Mouse (Mus musculus) common myeloid progenitor, adult 5-6 weeks (primary cell): Measurements from ENCODE around the gene Tanc2. TPM values are rescaled to one million over a fixed set of nuclear protein-coding genes. Genes with fewer than 3 reads are reported as not detected.

Experiments used
- ATAC-seq: replicated peaks from 2 replicates; pipeline ENCODE4 v1.8.0; 2016; ENCODE audit warnings: low read depth, mild to moderate bottlenecking, moderate TSS enrichment, inconsistent platforms; ENCODE audit not compliant: poor library complexity, severe bottlenecking
- total RNA-seq: library from RNA; stranded (forward); fragments of 200-1000, 187-1606 nt; gene quantifications from 2 replicates; pipeline ENCODE4 v1.2.3, GENCODE M21; 2017

Tanc2 gene
- total RNA-seq, 1 experiment from 2014 or later: 2.0 TPM

DNA sequence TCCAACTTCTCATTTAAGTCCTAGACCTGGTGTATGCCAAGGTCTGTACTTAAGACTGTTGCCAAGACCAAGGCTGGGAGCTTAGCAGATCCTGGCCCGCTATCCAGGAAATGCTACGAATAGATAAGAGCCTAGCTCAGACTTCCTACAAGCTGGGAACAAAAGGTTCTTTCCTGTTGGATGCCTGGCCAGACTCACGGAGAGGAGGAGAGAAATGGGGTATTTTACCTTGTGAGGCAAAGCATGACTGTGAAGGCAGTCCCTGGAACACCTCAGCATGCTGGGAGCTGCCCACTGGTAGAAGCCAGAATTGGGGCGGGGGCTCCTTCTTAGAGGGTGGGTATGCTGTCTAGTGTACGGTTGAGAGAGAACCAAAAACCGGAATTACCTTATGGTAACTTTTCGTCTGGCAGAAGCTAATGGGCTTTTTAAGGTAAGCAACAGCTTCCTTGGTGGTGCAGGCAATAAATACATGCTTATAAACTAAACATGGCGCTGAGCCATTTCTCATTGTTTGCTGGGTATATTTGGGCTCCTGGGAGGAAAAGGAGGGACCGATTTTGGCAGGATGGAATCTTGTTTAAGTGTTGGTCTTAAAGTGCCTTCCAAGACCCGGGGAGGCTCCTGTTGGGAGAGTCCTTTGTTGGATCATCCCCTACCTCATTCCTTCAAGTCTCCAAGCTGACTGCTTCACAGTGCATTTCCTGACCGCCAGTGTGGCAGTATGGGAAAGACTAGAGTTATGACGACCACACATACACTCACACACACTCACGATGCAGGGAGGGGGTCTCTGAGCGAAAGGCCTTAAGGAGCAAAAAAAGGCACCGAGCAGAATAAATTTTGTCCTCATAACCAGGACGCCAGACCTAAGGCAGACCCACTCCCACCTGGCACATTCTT is 355.2 kb downstream of the Tanc2 start:
- no peak for ATAC-seq

DNA sequence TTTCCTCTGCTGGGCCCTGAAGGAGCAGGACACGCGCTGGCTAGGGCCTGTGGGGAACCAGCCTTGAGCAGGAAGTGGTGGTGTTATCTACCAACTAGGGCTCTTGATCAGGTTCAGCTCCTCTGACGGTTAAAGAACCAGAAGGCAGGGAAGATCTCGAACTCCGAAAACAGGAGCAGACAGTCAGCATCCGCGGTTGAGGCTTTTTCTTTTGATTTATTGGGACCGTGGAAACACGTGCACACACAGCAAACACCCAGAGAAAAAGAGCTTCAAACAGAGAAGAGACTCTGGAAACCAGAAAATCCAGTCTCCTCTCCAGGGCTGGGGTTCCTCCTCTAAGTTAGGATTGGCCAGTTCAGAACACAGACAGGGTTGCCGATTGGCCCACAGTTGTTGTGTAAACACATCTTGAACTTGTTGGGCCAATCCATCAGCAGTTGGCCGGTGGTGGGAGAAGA is 356.9 kb downstream of the Tanc2 start:
- peak; percentile 65 for ATAC-seq

DNA sequence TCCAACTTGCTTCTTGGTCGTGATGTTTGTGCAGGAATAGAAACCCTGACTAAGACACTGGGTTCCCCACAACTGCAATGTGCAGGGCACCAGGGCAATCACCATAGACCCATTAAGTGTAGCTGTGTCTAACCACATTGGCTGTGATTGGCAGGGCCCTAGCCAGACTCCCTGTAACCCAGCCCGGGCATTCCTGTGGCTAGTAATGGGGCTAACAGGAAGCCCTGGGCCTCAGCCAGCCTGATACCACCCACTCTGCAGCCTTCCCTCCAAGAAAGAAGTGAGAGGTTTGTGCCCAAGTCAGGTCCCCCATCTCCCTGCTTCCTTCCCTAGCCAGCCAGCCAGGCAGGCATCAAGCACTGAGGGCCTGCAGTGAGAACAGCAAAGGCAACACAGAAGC is 358.5 kb downstream of the Tanc2 start:
- peak; percentile 40 for ATAC-seq

GRCm38 (mm10) chr11:105950519-105950918 is 360.7 kb downstream of the Tanc2 start:
- no peak for ATAC-seq

DNA sequence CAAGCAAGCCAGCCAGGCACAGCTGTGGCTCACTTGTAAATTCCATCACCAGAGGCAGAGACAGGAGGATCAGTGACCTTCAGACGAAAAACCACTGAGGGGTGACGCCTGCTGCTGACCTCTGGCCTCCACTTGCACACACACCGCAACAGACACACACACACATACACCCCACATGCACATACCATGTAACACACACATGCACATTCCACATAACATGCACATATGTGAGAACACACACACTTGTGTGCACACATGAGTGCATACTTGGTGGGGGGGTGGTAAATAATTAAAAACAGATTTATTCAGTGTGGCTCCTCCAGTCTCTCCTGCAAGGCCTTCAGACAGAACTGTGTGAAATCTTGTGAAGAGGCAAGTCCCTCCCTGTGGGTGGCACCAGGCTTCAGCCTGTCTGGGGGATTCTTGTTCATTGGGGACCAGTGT is 361.8 kb downstream of the Tanc2 start:
- no peak for ATAC-seq

GRCm38 (mm10) chr11:105952111-105952510 is 362.3 kb downstream of the Tanc2 start:
- no peak for ATAC-seq

- no peak for ATAC-seq
Measured at GRCm38 (mm10) chr11:105952911-105953386, 363.2 kb downstream of the Tanc2 start, which contains the start of gene Cyb561. Cyb561 (minus strand) TSS chr11:105953336.

- ATAC-seq: no peak
Measured at GRCm38 (mm10) chr11:105953402-105953801, 363.6 kb downstream of the Tanc2 start.

- ATAC-seq: no peak
Measured at GRCm38 (mm10) chr11:105955815-105956430, 366.1 kb downstream of the Tanc2 start.

DNA sequence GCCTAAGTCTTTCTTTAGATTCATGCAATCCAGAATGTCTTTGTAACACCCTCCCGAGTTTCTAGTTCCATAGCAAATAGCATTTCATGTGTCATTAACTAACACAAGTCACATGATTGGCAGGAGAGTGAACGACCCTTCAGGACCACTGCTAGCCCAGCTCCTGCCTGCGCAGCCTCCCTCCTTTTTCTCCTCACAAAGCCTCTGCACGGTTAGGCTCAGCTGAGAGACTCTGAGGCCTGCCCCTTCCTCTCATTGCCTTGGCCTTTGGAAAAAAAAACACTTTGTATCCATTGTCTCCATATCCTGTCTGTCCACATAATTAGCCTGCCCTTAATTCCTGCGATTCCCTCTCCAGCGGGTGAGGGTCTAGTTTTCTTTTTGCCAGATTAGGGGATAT is 367.7 kb downstream of the Tanc2 start:
- no peak for ATAC-seq

GRCm38 (mm10) chr11:105958566-105958965 is 368.8 kb downstream of the Tanc2 start:
- no peak for ATAC-seq

GRCm38 (mm10) chr11:105959355-105959754 is 369.6 kb downstream of the Tanc2 start:
- ATAC-seq: peak; percentile 81; the same call in 1 of the 2 replicates

DNA sequence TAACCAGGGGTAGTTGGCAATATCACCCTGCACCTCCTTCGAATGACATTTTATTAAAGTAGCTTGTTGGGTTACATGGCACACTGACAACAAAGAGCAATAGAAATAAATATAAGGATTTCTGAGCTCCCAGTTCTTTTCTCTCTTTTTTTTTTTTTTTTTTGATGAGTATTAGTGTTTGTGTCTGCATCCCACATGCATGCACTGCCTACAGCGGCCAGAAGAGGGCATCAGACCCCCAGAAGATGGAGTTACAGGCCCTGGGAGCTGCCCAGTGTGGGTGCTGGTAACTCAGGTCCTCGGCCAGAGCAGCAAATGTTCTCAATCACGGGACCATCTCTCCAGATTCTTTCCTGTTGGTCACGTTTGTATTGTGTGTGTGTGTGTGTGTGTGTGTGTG is 374.9 kb downstream of the Tanc2 start:
- no peak for ATAC-seq

- ATAC-seq: no peak
Measured at GRCm38 (mm10) chr11:105966288-105966687, 376.5 kb downstream of the Tanc2 start.

- ATAC-seq: peak; percentile 19
Measured at GRCm38 (mm10) chr11:105967741-105968574, 378.2 kb downstream of the Tanc2 start, which contains the start of gene Ace. Ace (plus strand) TSS chr11:105967945.

GRCm38 (mm10) chr11:105968948-105969347 is 379.2 kb downstream of the Tanc2 start:
- no peak for ATAC-seq

DNA sequence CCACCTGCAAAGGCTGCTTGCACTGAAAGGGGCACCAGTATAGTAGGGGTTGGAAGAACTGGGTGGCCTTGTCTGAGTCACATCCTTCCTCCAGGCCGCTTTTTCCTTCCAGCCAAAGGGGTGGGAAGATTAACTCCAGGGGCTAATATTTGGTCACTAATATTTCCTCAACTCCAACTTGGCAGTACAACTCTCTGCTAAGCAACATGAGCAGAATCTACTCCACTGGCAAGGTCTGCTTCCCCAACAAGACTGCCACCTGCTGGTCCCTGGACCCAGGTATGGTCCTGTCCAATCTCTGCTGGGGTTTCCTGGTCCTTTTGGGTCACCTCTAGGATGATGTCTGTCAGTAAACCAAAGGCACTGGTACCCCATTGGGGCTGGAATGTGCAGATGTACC is 379.7 kb downstream of the Tanc2 start:
- 0 out of 2 replicates have a peak, but pooled peaks have one; percentile 18 for ATAC-seq

DNA sequence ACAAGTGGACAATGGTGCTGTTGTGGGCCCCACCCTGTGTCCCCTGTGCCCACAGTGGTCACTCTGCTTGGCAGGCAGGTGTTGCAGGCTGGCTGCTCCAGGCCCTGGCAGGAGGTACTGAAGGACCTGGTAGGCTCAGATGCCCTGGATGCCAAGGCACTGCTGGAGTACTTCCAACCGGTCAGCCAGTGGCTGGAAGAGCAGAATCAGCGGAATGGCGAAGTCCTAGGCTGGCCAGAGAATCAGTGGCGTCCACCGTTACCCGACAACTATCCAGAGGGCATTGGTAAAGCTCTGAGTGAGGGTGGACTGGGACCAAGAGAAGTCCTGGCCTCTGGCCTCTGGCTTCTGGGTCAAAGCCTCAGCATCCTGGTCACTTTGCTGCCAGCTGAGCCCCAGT is 384.8 kb downstream of the Tanc2 start:
- no peak for ATAC-seq

DNA sequence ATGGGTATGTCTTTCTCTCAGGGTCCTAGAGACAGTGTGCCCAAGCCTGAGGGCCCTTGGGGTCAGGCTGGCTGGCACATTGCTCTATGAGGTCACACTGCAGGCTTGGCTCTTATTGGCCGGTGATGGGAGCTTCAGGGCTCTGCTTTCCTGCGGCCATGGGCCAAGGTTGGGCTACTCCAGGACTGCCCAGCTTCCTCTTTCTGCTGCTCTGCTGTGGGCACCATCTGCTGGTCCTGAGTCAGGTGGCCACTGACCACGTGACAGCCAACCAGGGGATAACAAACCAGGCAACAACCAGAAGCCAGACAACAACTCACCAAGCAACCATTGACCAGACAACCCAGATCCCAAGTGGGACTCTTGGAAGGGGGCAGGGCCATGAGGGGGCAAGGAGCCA is 385.3 kb downstream of the Tanc2 start:
- ATAC-seq: peak; percentile 70

DNA sequence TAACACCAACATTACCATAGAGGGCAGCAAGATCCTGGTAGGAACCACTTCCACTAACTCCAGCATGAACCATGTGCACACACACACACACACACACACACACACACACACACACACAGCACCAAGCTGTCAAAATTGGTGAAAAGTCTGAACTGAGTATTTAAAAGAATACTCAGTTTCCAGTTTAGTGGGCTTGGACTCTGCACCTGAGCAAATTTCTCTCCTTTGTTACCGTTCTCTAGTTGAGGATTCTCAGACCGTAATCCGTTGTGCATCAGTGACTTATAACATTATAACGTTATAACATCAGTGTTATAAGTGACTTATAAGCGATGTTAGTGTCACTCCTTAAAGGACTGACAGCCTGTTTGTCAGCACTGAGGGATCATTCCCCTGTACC is 385.9 kb downstream of the Tanc2 start:
- no peak for ATAC-seq
